Mouse (Mus musculus): ENCODE measurements around the gene Dab1.

Gene Dab1

DNA sequence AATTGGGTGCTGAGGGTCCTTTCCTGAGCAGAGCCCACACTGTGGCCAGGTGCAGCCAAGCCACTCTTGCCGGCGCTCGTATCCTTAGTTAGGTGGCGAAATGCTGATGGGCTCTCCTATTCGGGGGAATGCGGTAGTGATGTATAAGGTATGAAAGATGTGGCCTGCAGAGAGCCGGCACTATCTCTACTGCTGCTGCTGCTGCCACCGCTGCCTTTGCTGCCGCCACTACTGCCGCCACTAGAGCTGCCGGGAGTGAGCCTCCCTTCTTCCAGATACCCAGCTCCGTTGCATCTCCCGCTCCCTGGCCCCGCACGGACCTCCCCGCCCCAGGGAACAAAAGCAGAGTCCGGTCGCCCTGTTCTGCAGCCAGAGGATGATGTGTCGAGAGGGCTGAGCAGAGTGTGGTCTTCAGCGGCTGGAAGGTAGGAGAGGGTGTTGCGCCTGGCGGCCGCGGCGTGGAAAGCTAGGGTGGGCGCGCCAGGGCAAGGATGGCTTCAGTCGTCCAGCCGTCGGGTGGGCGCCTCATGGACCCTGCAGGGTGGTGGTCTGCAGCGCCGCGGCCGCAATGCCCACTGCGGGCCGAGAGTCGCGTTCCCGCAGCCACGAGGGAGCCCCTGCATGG lies at the start of gene Dab1:
Gene Dab1 (plus strand): TSS at position 39 of the 625 bp plus-strand sequence.
- DNase-seq: peak; percentile 4 to 6

DNA sequence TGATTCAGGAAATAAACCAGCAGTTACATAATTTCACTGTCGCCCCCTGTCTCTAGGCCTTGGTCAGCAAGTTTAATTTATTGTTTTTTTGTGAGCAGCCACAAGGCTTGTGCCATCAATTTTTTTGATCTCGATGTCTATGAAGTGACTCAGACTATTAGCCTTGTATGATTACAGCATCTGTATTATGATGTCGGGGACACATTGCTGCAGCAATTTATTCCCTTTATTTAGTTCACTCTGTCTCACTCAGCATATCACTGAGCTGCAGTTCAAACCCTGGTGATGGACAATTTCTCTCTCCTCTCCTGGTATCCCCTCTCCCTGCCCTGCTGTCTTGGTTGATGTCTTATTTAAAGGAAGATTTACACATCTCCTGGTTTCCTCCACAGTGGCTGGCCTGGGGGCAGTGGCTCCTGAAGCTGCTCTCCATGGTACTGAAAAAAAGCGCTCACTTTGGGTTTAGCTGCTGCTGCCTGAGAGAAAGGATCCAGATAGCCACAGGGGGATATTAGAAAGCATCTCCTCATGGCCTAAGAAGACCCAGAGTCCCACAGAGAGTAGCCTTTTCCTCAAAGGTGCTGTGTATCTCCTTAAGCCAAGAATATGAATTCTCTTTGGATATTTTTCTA lies 47.3 kb upstream of the Dab1 start:
- DNase-seq: no peak

DNA sequence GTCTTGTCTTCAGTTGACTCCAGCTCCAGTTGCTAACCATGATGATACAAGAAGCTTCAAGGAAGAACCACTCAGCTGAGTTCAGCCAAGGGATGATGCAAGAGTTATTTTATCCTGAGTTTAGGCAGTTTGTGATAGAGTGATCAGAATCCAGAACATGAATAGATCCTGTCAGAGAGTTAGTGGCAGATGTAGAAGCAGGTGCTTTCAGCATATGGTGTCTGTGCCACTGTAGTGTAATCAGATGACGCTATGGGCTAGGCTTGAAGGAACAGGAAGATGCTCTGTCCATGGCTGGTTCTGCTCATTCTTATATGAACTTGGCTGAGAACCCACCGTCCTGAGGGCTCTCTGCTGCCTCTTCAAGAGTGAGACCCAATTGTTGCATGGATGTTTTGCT lies 43.6 kb upstream of the Dab1 start:
- no peak for DNase-seq

DNA sequence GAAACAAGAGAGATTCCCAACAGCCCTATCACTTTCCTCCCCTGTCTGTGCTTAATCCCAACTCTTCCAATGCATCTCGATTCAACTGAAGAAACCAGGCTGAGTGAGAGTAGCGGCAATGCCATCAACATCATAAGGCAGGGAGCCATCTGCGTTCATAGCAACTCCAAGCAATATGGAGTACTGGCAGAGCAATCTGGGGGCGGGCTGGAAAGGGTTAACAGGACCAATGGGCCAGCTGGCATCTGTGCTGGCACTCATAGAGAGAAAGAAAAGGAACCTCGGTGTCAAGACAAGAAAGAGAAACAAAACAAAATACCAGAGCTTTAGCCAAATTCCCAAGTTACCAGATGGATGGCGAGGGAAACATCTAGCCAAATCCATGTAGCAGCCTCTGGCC lies 42.9 kb upstream of the Dab1 start:
- DNase-seq: no peak

DNA sequence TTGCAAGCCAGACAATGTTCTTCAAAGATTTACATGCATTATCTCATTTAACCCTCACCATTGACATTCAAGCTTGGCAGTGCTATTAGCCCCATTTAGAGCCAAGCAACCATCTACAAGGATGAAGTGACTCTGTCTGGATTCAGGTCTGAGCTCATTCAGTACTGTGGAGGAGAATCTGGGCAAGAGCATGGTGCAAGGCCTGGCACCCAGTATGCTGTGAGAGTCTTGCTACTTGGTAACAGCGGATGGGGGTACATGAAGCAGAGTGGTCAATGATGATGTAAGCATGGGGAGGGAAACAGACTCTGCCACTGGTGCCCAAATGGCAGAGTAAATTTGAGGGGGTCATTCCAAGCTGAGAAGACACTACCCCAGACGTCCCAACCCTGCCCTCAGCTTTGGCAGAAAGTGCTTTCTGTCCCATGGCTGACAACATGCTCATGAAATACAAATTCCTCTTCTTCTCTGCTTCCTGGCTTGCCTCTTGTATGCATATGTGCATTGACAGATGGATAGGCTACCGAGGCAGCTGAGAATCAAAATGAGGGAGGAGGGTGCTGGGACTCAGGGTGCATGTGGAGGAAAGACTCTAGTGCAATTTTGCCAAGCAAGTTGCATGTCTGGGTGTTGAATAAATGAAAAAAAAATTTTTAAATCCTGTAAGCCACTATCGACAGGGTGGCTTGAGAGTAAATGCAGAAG lies 41.9 kb upstream of the Dab1 start:
- no peak for DNase-seq

DNA sequence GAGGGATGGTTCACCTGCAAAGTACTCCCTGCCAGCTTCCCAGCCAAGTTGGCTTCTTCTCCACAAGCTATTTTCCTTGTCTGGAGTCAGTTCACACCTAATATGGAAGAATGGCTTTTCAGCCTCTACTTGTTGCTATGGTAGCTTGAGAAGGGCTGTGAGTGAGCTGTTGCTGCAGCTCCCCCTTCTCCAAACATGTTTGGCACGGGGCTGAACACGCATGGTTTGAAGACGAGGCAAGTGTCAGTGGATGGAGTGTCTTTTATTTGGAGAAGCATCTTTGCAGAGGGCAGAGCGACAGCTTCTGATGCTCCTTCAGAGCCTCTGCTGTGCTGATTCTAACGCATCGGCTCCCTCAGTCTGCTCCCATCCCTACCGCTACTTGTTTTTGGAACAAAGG lies 41.3 kb upstream of the Dab1 start:
- DNase-seq: no peak

DNA sequence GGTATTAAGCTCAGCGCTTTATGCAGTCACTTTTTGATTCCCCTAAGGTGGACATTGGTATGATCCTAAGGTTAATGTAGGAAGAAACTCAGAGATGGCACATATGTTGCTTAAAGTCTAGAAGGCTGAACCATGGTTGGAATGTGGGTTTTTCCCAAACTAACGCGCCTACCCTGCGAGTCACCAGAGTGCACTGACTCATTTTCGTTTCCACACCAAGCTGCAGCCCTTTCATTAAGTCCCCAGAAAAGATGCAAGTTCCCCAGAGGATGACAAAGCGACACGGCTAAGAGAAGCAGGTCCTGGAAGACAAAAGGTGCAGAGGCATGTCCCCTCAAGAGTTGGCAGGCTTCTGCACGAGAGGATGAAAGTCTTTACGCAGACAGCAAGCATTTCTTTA lies 39.1 kb upstream of the Dab1 start:
- no peak for DNase-seq

DNA sequence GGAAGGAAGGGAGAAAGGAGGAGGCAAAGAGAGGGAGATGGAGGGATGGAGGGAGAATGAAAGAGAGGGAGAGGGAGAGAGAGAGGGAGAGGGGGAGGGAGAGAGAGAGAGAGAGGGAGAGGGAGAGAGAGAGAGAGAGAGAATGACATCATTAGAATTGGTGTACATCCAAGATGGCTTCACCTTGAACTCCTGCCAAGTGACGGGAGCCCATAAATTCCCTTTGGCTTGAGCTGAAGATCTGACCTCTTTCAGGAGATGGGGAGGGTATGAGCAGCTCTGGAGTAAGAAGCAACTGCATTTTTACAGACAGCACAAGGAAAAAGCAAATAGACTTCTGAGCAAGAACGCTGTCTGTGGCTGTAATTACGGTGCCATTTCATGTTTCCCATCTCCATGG lies 4.1 kb upstream of the Dab1 start:
- no peak for DNase-seq

DNA sequence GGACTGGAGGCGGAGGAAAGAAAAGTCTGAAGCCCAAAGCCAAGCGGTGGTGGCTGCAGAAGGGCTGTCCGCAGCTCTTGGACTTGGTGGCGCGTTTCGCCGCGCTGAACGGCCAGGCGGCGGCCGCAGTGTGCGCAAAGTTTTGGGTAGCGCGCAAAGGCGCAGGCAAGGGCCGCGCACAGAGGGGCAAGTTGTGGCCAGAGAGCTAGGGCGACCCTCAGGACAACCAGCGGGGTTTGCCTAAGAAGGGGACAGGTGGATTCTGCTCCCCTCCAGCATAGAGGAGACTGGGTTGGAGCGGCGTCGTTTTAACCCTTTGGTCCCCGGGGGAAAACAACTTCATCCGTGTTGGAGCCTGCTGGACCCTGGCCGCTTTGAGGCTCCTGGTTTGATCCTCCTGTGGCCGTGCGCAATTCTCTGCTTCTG lies 800 bp downstream of the Dab1 start:
- peak in 1 of 2 experiments; percentile 13 for DNase-seq

DNA sequence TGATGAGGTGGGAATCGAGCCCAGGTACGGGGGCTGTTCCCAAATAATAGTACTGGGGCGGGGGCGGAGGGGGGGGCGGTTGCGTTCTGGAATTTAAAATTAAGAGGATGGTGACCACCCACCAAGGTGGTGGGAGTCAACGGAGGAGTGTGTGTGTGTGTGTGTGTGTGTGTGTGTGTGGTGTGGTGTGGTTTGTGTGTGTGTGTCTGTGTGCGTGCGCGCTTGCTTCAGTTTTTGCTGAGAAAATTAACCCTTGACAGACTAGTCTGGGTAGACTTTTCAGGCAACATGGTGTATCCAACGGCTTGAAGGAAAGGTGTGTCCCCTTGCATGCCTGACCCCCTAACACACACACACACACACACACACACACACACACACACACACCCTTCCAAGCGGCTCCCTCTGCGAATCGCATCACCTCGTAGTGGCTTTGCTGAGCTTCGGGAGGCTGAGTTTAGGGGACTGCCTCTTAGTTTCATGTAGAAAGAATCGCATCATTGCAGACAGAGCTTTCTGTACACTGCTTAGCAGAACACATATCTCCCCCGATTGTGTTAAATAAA lies 1.5 kb downstream of the Dab1 start:
- DNase-seq: no peak

DNA sequence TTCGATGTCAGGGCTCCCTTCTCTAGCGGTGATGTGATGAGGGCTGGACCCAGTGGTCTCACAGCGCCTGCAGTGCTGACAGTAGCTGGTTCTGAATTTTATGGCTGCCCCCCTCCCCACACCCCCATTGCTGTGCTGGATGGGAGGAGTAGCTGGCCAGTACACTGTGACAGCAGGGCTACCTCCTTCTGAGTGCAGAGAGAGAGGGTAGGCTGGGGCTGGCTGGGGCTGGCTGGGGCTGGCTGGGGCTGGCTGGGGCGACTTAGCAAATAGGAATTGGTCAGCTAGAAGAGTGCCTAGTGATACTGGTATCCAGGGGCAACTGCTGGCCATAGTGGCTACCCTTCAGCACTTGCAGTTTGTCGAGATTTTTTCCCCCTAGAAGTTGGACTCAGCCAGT lies 2.4 kb downstream of the Dab1 start:
- DNase-seq: no peak

DNA sequence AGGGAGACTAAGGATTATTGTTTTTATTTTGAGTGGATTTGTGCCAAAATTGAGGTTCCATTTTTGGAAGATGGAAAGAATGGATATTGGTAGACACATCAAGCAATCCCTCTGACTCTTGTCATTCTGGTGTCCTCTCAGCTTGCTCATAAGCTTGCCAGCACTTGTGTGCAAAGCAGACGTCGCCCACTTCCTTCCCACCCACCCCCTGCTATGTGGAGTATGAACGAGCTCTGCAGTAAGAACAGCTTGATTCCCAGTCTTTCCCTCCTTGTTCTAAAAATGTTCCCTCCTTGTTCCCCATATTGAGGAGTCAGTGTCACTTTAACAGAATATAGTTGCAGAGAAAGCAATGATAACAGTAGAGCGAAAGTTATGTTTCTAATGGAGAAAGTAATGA lies 11.0 kb downstream of the Dab1 start:
- DNase-seq: no peak

DNA sequence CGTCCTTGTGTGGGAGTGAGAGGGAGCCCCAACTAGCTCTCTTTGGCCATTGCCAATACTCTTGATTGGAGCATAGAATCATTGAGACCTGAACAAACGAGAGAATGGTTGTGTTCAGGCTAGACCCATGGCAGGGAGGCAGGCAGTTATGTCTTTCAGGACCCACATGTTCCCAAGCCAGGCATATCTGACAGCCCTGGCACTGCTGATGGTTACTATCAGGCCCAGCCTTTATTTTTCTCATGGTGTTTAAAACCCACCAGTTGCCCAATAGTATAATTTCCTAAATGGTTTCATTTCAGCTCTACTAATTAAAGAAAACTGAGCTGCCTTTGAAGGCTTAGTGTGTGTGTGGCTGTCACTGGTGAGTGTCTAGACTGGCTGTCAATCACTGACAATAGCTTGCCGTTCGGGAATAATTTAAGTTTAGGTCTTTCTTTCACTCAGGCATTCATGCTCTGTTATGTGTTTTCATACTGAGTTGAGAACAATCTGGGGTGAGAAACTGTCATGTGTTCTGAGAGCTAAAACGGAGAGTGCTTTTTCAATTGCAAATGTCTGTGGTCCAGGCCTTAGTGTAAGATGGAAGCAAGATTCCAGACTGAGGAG lies 17.1 kb downstream of the Dab1 start:
- DNase-seq: no peak

DNA sequence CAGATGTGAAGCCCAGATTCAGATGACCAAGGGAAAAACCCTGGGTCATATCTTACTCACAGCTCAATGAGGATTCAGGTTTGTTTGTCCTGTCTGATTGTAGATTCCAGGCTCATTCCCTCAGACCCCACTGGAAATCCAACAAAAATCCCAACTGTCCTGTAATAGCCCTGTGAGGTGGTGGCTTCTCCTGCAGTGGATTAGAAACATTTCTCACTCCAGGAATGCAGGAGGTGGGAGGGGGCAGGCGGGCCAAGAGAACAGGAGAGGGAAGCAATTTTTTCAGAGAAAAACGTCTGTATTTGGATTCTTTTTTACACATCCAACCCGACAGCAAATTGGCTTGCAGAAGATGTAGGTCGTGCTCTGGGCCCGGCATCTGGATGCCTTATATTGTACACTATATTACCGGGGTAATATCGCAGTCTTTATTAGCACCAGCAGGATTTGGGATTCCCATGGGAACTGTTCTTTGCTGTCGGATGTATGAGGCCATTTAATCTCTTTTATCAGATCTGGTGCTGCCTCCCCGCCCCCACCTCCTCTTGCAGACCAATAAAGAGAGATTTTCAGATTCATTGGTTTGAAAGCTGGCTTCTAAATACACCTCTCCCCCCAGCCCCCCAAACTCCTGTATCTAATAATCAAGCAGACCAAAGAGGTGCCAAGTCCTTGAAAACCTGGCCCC lies 29.2 kb downstream of the Dab1 start:
- no peak for DNase-seq

DNA sequence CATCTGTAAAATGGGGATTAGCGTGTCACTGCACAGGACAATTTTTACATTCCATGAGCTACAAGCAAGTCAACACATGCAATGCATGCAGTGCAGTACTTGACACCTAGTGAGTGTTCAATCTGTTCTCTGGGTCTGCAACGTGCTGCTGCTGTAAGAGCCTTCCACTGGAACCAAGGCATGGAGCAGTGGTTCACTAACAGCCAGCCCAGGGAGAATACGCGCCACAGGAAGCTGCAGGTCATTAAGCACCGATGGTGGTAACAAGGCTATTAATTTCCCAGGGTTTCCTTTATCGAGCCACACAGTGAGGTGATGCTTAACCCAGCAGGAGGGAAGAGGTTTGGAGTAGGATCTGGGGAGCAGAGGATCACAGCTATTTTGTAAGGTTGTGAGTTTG lies 36.6 kb downstream of the Dab1 start:
- DNase-seq: no peak

DNA sequence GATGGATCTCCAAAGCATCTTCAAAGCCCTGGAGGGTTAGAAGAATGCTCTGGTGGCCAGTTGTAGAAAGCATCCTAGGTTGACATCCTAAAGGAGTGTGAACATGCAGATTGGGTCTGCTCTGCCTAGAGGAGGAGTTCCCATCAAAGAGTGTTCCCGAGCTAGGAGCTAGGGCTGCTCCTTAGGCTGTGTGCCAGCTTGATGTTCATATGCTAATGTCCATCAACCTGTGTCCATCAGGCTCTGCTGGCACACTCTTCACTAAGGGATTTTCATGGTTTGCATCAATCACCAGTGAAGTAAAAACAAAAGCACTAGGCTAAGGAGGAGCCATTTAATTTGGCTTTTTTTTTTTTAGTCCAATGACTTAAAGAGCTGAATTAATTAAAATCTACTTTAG lies 42.2 kb downstream of the Dab1 start:
- DNase-seq: no peak

DNA sequence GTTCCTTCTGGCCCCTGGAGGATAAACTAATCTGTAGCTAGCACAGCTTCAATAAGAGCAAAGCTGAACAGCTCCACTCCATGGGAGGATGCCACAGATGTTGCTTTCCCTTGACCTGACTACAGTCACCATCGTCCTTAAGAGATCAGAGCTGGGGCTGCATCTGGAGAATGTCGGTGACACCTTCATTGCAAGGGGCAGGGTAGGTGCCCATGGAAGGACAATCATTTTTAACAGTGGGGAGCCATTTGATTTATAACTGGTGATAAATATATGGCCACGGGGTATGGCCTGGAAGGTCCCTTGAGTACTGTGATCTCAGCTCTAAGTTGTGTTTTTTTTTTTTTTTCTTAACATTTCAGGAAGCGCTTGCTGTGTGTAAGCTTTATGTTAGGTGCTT lies 48.3 kb downstream of the Dab1 start:
- DNase-seq: no peak

DNA sequence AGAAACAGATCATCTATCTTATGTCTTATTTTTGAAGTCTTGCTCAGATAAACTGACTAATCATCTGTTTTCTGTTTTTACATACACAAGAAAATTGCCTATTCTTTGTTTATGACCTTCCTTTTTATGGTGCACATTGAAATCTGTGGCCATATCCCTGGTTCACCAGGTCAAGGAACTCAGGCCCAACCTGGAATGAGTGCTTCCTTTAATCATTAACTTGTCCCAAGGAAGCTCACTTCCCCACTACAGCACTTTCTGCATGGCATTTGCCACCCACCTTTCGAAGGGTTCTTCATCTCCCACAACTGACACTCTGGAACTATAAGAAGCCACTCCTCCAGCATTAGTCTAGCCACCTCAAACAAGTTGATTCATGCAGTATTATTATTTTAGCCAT lies 58.0 kb downstream of the Dab1 start:
- DNase-seq: no peak

DNA sequence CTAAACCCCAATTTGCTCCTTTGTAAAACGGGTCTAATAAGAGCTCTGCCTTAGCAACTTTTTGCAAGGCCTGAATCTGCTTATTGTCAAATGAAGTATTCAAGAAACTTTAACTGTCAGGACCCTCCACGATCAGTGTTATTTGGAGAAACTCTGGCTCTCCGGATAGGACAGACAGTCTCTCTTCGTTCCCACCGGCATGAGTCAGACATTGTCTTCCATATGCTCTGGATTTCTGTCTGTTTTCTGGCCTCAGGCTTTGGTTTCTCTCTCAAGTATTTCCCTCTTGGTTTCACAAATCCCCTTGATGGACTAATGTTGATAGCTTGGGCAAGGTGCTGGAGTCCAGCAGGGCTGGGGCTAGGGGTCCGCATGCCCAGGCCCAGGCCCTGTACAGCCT lies 59.3 kb downstream of the Dab1 start:
- no peak for DNase-seq

DNA sequence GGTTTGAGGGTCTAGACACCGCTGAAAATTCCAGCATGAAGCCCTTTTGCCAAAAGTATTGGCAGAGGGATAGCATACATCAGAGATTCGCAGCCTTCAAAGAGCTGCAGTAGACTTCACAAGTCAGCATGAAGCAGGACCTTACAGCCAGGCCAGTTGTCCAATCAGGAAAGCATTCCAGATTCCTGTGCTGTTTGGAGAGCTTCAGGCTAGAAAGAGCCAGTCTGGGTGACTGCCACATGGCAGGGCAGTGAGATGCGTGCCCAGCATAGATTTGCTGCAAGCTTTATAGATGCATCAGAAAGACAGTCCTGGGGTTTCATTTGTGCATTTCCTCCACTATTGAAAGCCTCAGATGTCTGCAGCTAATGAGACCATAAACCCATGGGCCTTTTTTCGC lies 66.0 kb downstream of the Dab1 start:
- DNase-seq: peak; percentile 53 to 57

DNA sequence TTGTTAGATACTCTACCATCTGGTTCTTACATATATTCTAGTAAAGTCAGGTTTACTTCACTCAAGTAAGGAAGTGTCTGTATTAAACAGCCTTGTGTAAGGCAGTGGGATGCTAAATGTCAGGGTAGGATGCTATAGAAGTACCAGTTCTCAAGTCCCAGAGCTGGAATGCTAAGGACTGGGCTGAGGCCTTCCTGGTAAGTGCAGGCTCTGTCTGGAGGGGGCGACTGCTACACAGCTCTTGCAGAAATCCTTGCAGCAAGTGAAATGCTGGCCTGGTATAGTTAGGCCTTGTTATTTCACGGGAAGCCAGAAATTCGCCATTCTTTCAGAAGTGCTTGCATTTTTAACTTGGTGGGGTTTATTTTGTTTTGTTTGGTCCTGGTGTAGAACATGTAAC lies 72.6 kb downstream of the Dab1 start:
- DNase-seq: no peak

DNA sequence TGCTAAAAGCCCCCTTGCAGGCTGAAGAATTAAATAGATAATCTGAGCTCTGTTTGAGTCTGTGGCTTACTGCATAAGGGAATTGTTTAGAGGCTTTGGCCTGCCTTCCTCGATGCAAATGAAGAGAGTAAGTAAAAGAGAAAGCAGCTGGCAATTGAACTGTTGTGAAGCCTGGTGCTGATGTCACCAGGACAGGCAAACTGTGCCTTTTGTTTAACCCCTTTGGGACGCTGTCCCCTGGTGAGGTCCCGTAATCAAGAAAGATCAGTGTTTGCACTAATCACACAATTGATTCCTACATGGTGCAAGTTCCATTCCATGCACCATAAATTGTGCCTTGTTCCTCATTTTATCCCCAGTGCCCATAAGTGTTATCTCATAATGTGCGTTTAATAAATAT lies 80.6 kb downstream of the Dab1 start:
- no peak for DNase-seq

DNA sequence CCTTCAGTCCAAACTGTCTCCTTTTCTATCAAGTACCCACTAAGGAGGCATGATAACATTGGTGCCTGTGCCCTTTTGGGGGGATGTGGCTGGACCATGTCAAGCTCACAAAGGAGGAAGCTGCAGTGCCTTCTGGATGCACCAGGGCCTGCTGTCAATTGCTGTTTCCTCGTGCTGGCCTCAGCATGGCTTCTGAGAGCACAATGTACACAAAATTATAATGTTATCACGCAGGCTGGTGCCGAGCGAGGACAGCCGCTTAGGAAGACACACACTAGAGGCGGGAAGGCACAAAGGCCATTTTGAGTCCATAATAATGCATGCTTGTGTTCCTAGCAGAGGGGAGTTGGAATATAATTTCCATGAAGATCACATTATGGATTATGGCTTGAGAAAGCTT lies 81.2 kb downstream of the Dab1 start:
- DNase-seq: no peak
